Mouse (Mus musculus) lung, adult 10 weeks (tissue): ENCODE results near the gene Fmo2. TPM values are rescaled to one million over a fixed set of nuclear protein-coding genes. Genes with fewer than 3 reads are reported as not detected.

Source experiments
- polyA plus RNA-seq: library from polyadenylated mRNA; stranded (reverse); fragments of 350-450 nt; fragmentation: Illumina TruSeq; extraction: RNeasy Lipid Tissue Mini Kit (QIAGEN cat#74804); gene quantifications from one replicate; pipeline ENCODE4 v1.2.3, GENCODE M21; 2014; ENCODE audit warnings: low read depth, low replicate concordance; ENCODE audit not compliant: insufficient read depth

The Fmo2 gene
- 265 TPM for polyA plus RNA-seq

GRCm38 (mm10) chr1:162897838-162898811, at the start of gene Fmo2:
Fmo2 (minus strand) TSS chr1:162898726.

DNA sequence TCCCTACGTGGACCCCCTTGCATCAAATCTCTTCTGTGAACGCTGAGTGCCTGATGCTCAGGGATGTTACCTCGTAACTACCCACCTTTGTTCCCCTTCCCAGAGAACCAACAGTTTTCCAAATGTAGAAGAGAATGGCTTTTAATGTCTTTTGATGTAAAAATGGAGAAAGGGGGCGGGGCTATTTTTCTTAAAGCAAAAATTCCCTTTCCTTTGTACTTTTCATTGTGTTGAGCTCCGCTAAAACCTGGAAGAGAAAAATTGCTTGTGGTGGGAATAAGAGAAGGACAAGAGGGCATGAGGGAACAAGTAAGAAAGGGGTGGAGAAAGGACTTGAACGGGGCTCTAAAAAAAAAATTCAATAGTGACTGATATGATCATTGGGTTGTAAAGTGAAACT, 38.9 kb upstream of the Fmo2 start, which contains the start of gene Fmo6:
Gene Fmo6, minus strand, starts transcription at position 101 of the 400 bp plus-strand sequence.

DNA sequence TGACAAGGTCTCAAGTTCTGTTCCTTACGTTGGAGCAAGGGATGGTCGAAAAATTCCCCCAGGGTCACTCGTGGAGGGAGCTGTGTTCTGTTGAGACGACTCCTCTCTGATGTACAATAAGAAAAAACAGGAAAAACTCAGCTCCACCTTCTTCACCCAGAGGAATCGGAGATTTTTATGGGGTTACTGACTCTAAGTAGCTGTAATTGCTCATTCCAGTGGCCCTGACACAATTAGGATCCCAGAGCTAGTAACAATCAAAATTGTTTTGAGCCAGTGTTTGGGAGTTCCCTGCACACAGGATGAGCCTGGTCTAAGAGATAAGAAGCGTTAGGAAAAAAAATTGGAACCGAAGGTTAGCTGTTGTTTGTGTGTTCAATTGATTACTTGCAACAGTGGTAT, 32.2 kb downstream of the Fmo2 start, which contains the start of gene Fmo1:
Gene Fmo1, minus strand, starts transcription at position 331 of the 402 bp plus-strand sequence.

Other genes starting within 250 kb of the Fmo2 start
- gene Myocos, start 240.5 kb downstream of the Fmo2 start, polyA plus RNA-seq: not detected
- 13.3 TPM for gene Prrc2c, start 158.2 kb downstream of the Fmo2 start, polyA plus RNA-seq
- gene Fmo4, start 84.8 kb downstream of the Fmo2 start, polyA plus RNA-seq: 1.8 TPM
- 243 TPM for gene Fmo1, start 32.1 kb downstream of the Fmo2 start, polyA plus RNA-seq
- gene Fmo6, start 38.8 kb upstream of the Fmo2 start, polyA plus RNA-seq: 0.82 TPM
- gene Fmo3, start 85.8 kb upstream of the Fmo2 start, polyA plus RNA-seq: 38.2 TPM
- not detected for gene Mroh9, start 186.9 kb upstream of the Fmo2 start, polyA plus RNA-seq